Mouse (Mus musculus) ES-Bruce4 (cell line): ENCODE data around the gene Olfr2.

ENCODE experiments used
- CTCF ChIP-seq: IDR thresholded peaks from one replicate; pipeline ENCODE4 v1.8.1; 2011; ENCODE audit warnings: low read depth, low read length
- POLR2A ChIP-seq: IDR thresholded peaks from one replicate; pipeline ENCODE4 v1.8.1; 2011; ENCODE audit warnings: low read length; ENCODE audit not compliant: insufficient read depth

- TF ChIP-seq POLR2A (no peak), CTCF (no peak)
Measured at GRCm38 (mm10) chr7:107044407-107044806, 38.5 kb upstream of the Olfr2 start.
